Comparison of ENCODE assay signal across 8 mouse cellular contexts in the genomic region with DNA sequence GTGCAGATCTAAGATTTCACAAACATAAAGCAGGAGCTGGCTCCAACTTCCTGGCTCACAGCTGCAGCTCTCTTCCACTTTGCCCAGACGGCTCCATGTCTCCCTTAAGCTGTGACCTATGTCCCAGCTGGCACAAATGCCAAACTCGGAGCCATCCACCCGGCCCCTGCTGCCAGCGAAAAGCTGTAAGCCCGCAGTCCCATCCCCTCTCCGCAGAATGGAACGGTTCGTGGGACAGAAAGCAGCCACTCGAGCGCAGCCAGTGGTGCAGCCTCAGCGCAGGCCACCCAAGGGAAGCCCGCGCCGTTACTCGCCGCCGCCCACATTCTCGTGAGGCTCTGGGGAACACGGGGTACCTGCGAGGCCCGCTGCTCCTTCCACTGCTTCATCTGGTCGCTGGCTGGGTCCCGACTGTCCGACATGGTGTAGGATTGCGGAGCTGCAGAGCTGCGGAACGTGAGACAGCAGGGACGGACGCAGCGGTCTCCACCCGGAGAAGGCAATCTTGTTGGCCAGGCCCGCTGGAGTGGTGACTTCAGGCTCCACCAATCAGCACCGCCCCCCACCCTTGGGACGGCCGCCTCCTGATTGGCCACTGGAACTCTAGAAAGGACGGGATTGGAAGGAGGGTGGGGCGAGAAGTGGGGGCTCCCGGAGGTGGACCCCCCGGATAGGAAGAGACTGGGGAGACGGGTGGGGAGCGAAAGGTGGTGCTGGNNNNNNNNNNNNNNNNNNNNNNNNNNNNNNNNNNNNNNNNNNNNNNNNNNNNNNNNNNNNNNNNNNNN. TPM values are rescaled to one million over a fixed set of nuclear protein-coding genes. Genes with fewer than 3 reads are reported as not detected.
DNase-seq lines count a peak whose midpoint lies in the region; ATAC-seq and TF ChIP-seq lines count a peak whose summit lies in the region.

A gene (minus strand): TSS at position 544 of the 785 bp plus-strand sequence.

- in situ Hi-C loops in CH12.LX (cut with MboI; ENCODE audit: low pct_ligation_motif_present, low pct_unique_long_range_greater_than_20kb, low sequenced_read_pairs), result no loop called here

- no peak for TF ChIP-seq CTCF in CH12.LX (conservative IDR thresholded peaks at IDR 0.05 in 1 of 2, IDR thresholded peaks at IDR 0.05 in 1 of 2; ENCODE audit: low read depth in 2 of 2, low read length in 2 of 2)

- H3K4me1 ChIP-seq in CH12.LX (ENCODE audit: control insufficient read depth in 1 of 2, insufficient read depth in 2 of 2), result peaks cover 16 to 56% of the 10 kb centered on the region in 2 experiments
- peaks cover 5% of the 10 kb centered on the region; the same call in 1 of the 2 replicates for H3K4me1 ChIP-seq in forebrain, embryonic 11.5 days (replicated peaks; ENCODE audit: control insufficient read depth, insufficient read depth, low read length)
- peaks cover 17% of the 10 kb centered on the region for H3K4me1 ChIP-seq in heart, embryonic 16.5 days (ENCODE audit: control insufficient read depth, insufficient read depth, low read length)
- peaks cover 46% of the 10 kb centered on the region for H3K4me1 ChIP-seq in liver, embryonic 15.5 days (replicated peaks)
- H3K4me1 ChIP-seq in neural tube, embryonic 12.5 days, result peaks cover 19% of the 10 kb centered on the region

- H3K27ac ChIP-seq in CH12.LX (ENCODE audit: insufficient read depth, low read depth), result peak within 1 kb of the TSS; percentile 36; the same call in 1 of the 2 replicates
- H3K27ac ChIP-seq in forebrain, embryonic 11.5 days (ENCODE audit: low read depth, low read length), result peak within 1 kb of the TSS; percentile 88
- H3K27ac ChIP-seq in heart, embryonic 16.5 days (ENCODE audit: low read length), result peak within 1 kb of the TSS; percentile 99
- peak within 1 kb of the TSS; percentile 98 for H3K27ac ChIP-seq in liver, embryonic 15.5 days (replicated peaks)
- H3K27ac ChIP-seq in neural tube, embryonic 12.5 days, result peak within 1 kb of the TSS; percentile 93

- no peak for TF ChIP-seq RAD21 in CH12.LX (IDR thresholded peaks at IDR 0.05; ENCODE audit: low read depth, low read length)

- TF ChIP-seq EP300 in CH12.LX (IDR thresholded peaks at IDR 0.05; ENCODE audit: low read length), result no peak

- peak within 1 kb of the TSS; percentile 93 for H3K4me2 ChIP-seq in CH12.LX (ENCODE audit: insufficient read depth, low read depth, poor library complexity, severe bottlenecking)
- peak within 1 kb of the TSS; percentile 71 for H3K4me2 ChIP-seq in forebrain, embryonic 11.5 days (ENCODE audit: low read depth, low read length, severe bottlenecking)
- peak within 1 kb of the TSS; percentile 96 for H3K4me2 ChIP-seq in heart, embryonic 16.5 days (ENCODE audit: low read depth, low read length)
- H3K4me2 ChIP-seq in liver, embryonic 15.5 days, result peak within 1 kb of the TSS; percentile 89
- H3K4me2 ChIP-seq in neural tube, embryonic 12.5 days (replicated peaks), result peak within 1 kb of the TSS; percentile 69

- no peaks in the 10 kb centered on the region for H3K9me3 ChIP-seq in CH12.LX (replicated peaks; ENCODE audit: low read length)
- H3K9me3 ChIP-seq in forebrain, embryonic 11.5 days (ENCODE audit: control insufficient read depth, low read length), result no peaks in the 10 kb centered on the region
- no peaks in the 10 kb centered on the region for H3K9me3 ChIP-seq in heart, embryonic 16.5 days (replicated peaks; ENCODE audit: control insufficient read depth, low read length)
- H3K9me3 ChIP-seq in liver, embryonic 15.5 days (replicated peaks), result no peaks in the 10 kb centered on the region
- H3K9me3 ChIP-seq in neural tube, embryonic 12.5 days, result no peaks in the 10 kb centered on the region

- dilution Hi-C loops in CH12.LX (cut with MboI; ENCODE audit: extremely low pct_ligation_motif_present, extremely low pct_unique_long_range_greater_than_20kb, low sequenced_read_pairs), result no loop called here

- peak; percentile 97 for TF ChIP-seq POLR2A in CH12.LX (IDR thresholded peaks at IDR 0.05; ENCODE audit: low read depth, low read length)

- H3K9ac ChIP-seq in CH12.LX (ENCODE audit: insufficient read depth, low read depth), result peak within 1 kb of the TSS; percentile 74
- H3K9ac ChIP-seq in forebrain, embryonic 11.5 days (ENCODE audit: low read length), result peak within 1 kb of the TSS; percentile 91
- H3K9ac ChIP-seq in heart, embryonic 16.5 days (ENCODE audit: low read length), result peak within 1 kb of the TSS; percentile 93
- H3K9ac ChIP-seq in liver, embryonic 15.5 days, result peak within 1 kb of the TSS; percentile 93
- H3K9ac ChIP-seq in neural tube, embryonic 12.5 days, result peak within 1 kb of the TSS; percentile 76

- no peaks in the 10 kb centered on the region for H3K27me3 ChIP-seq in CH12.LX (replicated peaks)
- H3K27me3 ChIP-seq in forebrain, embryonic 11.5 days (ENCODE audit: control insufficient read depth, insufficient read depth, low read length), result no peaks in the 10 kb centered on the region
- H3K27me3 ChIP-seq in heart, embryonic 16.5 days (ENCODE audit: control insufficient read depth, insufficient read depth, low read length), result no peaks in the 10 kb centered on the region
- no peaks in the 10 kb centered on the region for H3K27me3 ChIP-seq in liver, embryonic 15.5 days
- H3K27me3 ChIP-seq in neural tube, embryonic 12.5 days (replicated peaks), result no peaks in the 10 kb centered on the region

- peaks cover 2 to 21% of the 10 kb centered on the region in 2 experiments for H3K36me3 ChIP-seq in CH12.LX (replicated peaks in 1 of 2; ENCODE audit: control insufficient read depth in 1 of 2, insufficient read depth in 1 of 2, low read length in 1 of 2)
- no peaks in the 10 kb centered on the region for H3K36me3 ChIP-seq in forebrain, embryonic 11.5 days (ENCODE audit: control insufficient read depth, insufficient read depth, low read length)
- H3K36me3 ChIP-seq in heart, embryonic 16.5 days (ENCODE audit: control insufficient read depth, insufficient read depth), result no peaks in the 10 kb centered on the region
- H3K36me3 ChIP-seq in liver, embryonic 15.5 days (replicated peaks), result peaks cover 24% of the 10 kb centered on the region
- H3K36me3 ChIP-seq in neural tube, embryonic 12.5 days, result no peaks in the 10 kb centered on the region

- peak; percentile 99 for ATAC-seq in forebrain, embryonic 11.5 days (replicated peaks; ENCODE audit: low FRiP score)
- peak; percentile 99 for ATAC-seq in heart, embryonic 16.5 days (replicated peaks; ENCODE audit: extremely low read depth, insufficient read depth, low FRiP score)
- peak; percentile 88 for ATAC-seq in liver, embryonic 15.5 days (ENCODE audit: insufficient read depth)
- peak; percentile 99 for ATAC-seq in neural tube, embryonic 12.5 days (ENCODE audit: low FRiP score, low read depth)

- 0 out of 2 replicates have a peak, but pooled peaks cover 2% of the 10 kb centered on the region for H3K79me2 ChIP-seq in CH12.LX (replicated peaks; ENCODE audit: control insufficient read depth, extremely low read depth, insufficient read depth, poor library complexity, severe bottlenecking)

- under 1% methylated on average over 41 of the region's 41 CpGs for WGBS in forebrain, embryonic 11.5 days
- WGBS in heart, embryonic 16.5 days, result under 1% methylated on average over 41 of the region's 41 CpGs
- WGBS in liver, embryonic 15.5 days (ENCODE audit: insufficient replicate concordance), result under 1% methylated on average over 41 of the region's 41 CpGs
- under 1% methylated on average over 41 of the region's 41 CpGs for WGBS in neural tube, embryonic 12.5 days

- peak within 1 kb of the TSS; percentile 61 to 81 (median 77) for H3K4me3 ChIP-seq in CH12.LX (replicated peaks in 1 of 3; ENCODE audit: low read depth in 2 of 3, low read length in 2 of 3, poor library complexity in 1 of 3)
- peak within 1 kb of the TSS; percentile 80 for H3K4me3 ChIP-seq in forebrain, embryonic 11.5 days (ENCODE audit: low read depth, low read length)
- peak within 1 kb of the TSS; percentile 86 for H3K4me3 ChIP-seq in heart, embryonic 16.5 days (ENCODE audit: low read length)
- peak within 1 kb of the TSS; percentile 78 for H3K4me3 ChIP-seq in liver, embryonic 15.5 days (replicated peaks)
- peak within 1 kb of the TSS; percentile 71 for H3K4me3 ChIP-seq in neural tube, embryonic 12.5 days

- peak; percentile 92 for DNase-seq in CH12.LX (ENCODE audit: extremely low read depth)
- DNase-seq in c-Kit-positive CD71-positive TER-119-negative erythroid progenitor cells, embryonic 14.5 days (ENCODE audit: low read depth), result peak; percentile 91
- DNase-seq in forebrain, embryonic 11.5 days (ENCODE audit: low spot score), result peak; percentile 98
- DNase-seq in kidney, postnatal 36 days, result peak; percentile 98
- peak; percentile 90 for DNase-seq in telencephalon, adult 2 months (ENCODE audit: low read depth, low spot score)

TF ChIP-seq in CH12.LX, 34 proteins besides CTCF, POLR2A, EP300 and RAD21 (continues in another document):
- TF ChIP-seq MAZ (IDR thresholded peaks at IDR 0.05; ENCODE audit: low read depth, low read length), result peak; percentile 95
- no peak for TF ChIP-seq MAFK (IDR thresholded peaks at IDR 0.05; ENCODE audit: insufficient replicate concordance, low read length)
- TF ChIP-seq KAT2A (IDR thresholded peaks at IDR 0.05; ENCODE audit: insufficient replicate concordance, low read length), result no peak
- peak; percentile 50; the same call in 1 of the 2 replicates for TF ChIP-seq BHLHE40 (IDR thresholded peaks at IDR 0.05; ENCODE audit: low read depth, low read length)
- TF ChIP-seq E2F4 (IDR thresholded peaks at IDR 0.05; ENCODE audit: insufficient replicate concordance, low read depth, low read length), result no peak
- TF ChIP-seq NRF1 (IDR thresholded peaks at IDR 0.05; ENCODE audit: low read depth, low read length), result peak; percentile 35; the same call in 1 of the 2 replicates
- TF ChIP-seq PAX5 (IDR thresholded peaks at IDR 0.05; ENCODE audit: low read length), result no peak
- TF ChIP-seq ZMIZ1 (IDR thresholded peaks at IDR 0.05; ENCODE audit: low read depth, low read length), result peak; percentile 85; the same call in 1 of the 2 replicates
- TF ChIP-seq JUN (IDR thresholded peaks at IDR 0.05; ENCODE audit: insufficient read depth, low read depth, low read length), result no peak
- TF ChIP-seq POLR2AphosphoS2 (IDR thresholded peaks at IDR 0.05; ENCODE audit: low read depth, low read length), result peak; percentile 62; the same call in 1 of the 2 replicates
- 0 out of 2 replicates have a peak, but pooled peaks have one; percentile 38 for TF ChIP-seq CHD2 (IDR thresholded peaks at IDR 0.05; ENCODE audit: low read length)
- no peak for TF ChIP-seq ZNF384 (IDR thresholded peaks at IDR 0.05; ENCODE audit: low read depth, low read length)
- TF ChIP-seq TBP (conservative IDR thresholded peaks at IDR 0.05; ENCODE audit: low read depth, low read length), result peak; percentile 79

RNA-seq across cellular contexts. Expression of the gene that starts here (rescaled TPM):
- total RNA-seq in CH12.LX (2012; rRNA removed) (26.5 and 29.8 TPM in 2 replicates), CH12.LX (2014; rRNA removed) (45.0 and 46.4 TPM in 2 replicates)
- polyA plus RNA-seq in CH12.LX (2012; ENCODE audit: insufficient read length, low read depth), result 80.5 and 84.7 TPM in 2 replicates
- polyA plus RNA-seq in forebrain, embryonic 11.5 days (2014; fragmentation: Nextera tagmentation; extraction: Ambion mirVana), result 137 and 139 TPM in 2 replicates
- 80.3 and 92.2 TPM in 2 replicates for polyA plus RNA-seq in heart, embryonic 16.5 days (2015; fragmentation: Nextera tagmentation; extraction: Ambion mirVana)
- 205 and 239 TPM in 2 replicates for polyA plus RNA-seq in liver, embryonic 15.5 days (2015; fragmentation: Nextera tagmentation; extraction: Ambion mirVana)
- 80.8 and 97.1 TPM in 2 replicates for polyA plus RNA-seq in neural tube, embryonic 12.5 days (2016; fragmentation: Nextera tagmentation; extraction: Ambion mirVana)

Comparison
In these comparisons a context has a peak if more than half of its experiments do, and no peak if none do; other contexts are left out.
1. Peak in every context shown above with its lines: DNase-seq, ATAC-seq, H3K4me3 ChIP-seq and H3K27ac ChIP-seq.
2. H3K27ac ChIP-seq: peak in every context shown above with its lines; median percentile 99 in heart, embryonic 16.5 days; 98 in liver, embryonic 15.5 days; 93 in neural tube, embryonic 12.5 days; 88 in forebrain, embryonic 11.5 days; 36 in CH12.LX.